Mouse (Mus musculus): ENCODE results near the gene Akt1.

- TF ChIP-seq CTCF (IDR thresholded peaks at IDR 0.05; ENCODE audit: extremely low read depth, insufficient read depth, insufficient read length, insufficient replicate concordance) = no peak
- TF ChIP-seq POLR2A (IDR thresholded peaks at IDR 0.05; ENCODE audit: low read depth, low read length) = no peak
Measured at GRCm38 (mm10) chr12:112648081-112648480, 26.6 kb downstream of the Akt1 start.
